Mouse (Mus musculus) CD4-positive naive resting alpha-beta T cell, adult 57 days (primary cell): ENCODE data around the gene Olfr1293-ps. TPM values are rescaled to one million over a fixed set of nuclear protein-coding genes. Genes with fewer than 3 reads are reported as not detected.

ENCODE experiments used
- total RNA-seq: library from RNA; stranded (reverse); gene quantifications from one replicate; pipeline ENCODE4 v1.2.4, GENCODE M21; 2023

Olfr1293-ps gene
- not detected for total RNA-seq

DNA sequence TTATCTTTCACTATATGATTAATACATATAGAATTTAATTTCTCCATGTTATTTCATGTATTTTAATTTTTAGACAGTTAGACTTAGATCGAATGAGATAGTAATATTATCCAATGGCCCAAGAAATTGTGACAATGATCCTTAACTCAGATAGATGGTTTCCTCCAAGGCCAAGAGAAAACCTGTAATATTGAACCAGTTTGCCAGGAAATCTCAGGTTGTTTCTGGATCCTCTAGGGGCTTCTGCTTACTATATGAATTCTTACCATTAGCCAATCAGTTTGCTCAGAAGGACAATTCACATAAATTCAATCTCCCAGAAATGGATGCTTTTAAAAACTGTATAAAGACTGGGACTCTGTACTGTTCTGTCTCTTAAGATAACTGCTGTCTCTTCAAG is at the start of gene Olfr1293-ps:
TSS of gene Olfr1293-ps (plus strand) at position 301 of the 400 bp plus-strand sequence.

DNA sequence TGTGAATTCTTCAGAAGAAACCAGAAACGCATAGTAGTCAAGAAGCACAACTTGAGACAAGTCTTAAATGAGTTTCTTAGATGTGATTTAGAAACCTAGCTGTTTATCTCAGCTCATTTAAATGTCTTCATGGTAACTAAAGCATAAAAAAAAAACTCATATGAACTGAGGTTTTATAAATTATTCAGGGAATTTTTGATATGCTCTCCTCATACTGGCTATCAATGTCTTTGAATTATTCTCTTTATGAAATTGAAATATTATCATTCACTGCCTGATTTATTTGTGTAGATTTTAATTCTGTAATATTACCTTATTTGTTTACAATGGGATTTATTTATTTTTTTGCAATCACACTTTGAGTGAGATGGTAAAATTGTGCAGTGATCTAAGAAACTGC is 44.5 kb upstream of the Olfr1293-ps start, which contains the start of gene Olfr1289:
TSS of gene Olfr1289 (plus strand) at position 301 of the 400 bp plus-strand sequence.

DNA sequence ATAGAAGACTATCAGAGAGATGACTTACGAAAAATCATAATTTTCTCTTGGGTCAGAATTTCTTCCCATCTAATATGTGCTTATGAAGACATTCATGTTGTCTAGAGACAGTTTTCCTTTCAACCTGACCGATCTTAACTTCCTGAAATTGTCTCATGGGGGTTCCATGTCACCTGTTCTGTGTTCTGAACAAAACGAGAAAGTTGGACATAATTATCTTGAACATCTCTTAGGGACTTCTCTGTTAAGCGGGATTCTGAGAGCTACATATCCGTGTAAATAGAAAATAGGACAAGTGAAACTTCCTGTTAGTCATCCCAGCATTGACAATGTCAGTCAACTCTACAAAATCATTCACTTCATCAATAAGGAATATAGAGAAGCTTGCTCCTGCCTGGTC is 31.3 kb upstream of the Olfr1293-ps start, which contains the start of gene Olfr1290:
TSS of gene Olfr1290 (minus strand) at position 101 of the 400 bp plus-strand sequence.

DNA sequence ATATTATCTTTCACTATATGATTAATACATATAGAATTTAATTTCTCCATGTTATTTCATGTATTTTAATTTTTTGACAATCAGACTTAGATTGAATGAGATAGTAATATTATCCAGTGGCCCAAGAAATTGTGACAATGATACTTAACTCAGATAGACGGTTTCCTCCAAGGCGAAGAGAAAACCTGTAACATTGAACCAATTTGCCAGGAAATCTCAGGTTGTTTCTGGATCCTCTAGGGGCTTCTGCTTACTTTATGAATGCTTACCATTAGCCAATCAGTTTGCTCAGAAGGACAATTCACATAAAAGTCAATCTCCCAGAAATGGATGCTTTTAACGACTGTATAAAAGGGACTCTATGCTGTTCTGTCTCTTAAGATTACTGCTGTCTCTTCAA is 28.1 kb upstream of the Olfr1293-ps start, which contains the start of gene Olfr1291-ps1:
TSS of gene Olfr1291-ps1 (plus strand) at position 301 of the 400 bp plus-strand sequence.

DNA sequence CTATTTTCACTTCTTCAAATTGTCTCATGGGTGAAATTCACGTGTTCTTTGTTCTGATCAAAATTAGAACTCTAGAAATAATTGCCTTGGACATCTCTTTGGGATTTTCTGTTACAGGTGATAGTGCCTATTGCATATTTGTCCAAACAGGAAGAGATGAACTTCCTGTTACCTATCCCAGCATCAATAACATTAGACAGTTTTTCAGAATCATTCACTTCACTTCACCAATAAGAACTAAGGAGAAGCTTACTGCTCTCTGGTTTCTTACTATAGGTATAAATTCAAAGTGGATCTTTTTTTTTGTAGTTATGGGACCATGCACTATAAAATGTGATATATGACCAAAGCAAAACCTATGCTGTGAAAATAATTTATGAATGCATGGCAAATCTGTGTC is 15.2 kb downstream of the Olfr1293-ps start, which contains the start of gene Olfr1294:
TSS of gene Olfr1294 (minus strand) at position 101 of the 400 bp plus-strand sequence.

DNA sequence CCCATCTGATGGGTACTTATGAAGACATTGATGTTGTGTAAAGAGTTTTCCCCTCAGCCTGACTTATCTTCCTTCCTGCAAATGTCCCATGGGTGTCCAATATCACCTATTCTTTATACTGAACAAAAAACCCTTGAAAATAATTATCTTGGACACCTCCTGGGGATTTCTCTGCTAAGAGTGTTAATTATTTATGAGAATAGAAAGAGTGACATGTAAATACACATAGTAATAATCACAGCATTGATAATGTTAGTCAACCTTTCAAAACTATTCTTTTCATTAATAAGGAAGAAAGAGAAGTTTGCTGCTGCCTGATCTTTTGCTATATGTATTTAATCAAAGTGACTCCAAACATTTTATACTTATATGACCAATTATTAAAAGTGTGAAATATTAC is 44.6 kb downstream of the Olfr1293-ps start, which contains the start of gene Olfr1295:
TSS of gene Olfr1295 (minus strand) at position 101 of the 400 bp plus-strand sequence.

Other genes starting within 250 kb of the Olfr1293-ps start
- gene Olfr1278, start 235.1 kb upstream of the Olfr1293-ps start, total RNA-seq, result not detected
- not detected for gene Olfr1279, start 224.6 kb upstream of the Olfr1293-ps start, total RNA-seq
- not detected for gene Olfr1280, start 211.2 kb upstream of the Olfr1293-ps start, total RNA-seq
- gene Olfr1281, start 198.7 kb upstream of the Olfr1293-ps start, total RNA-seq, result not detected
- not detected for gene Olfr1282, start 189.1 kb upstream of the Olfr1293-ps start, total RNA-seq
- not detected for gene Olfr1283, start 158.4 kb upstream of the Olfr1293-ps start, total RNA-seq
- not detected for gene Olfr1284, start 149.7 kb upstream of the Olfr1293-ps start, total RNA-seq
- gene Olfr1286, start 102.1 kb upstream of the Olfr1293-ps start, total RNA-seq, result not detected
- gene Olfr1287, start 76.1 kb upstream of the Olfr1293-ps start, total RNA-seq, result not detected
- gene Olfr1288, start 51.1 kb upstream of the Olfr1293-ps start, total RNA-seq, result not detected
- gene Olfr1289, start 44.4 kb upstream of the Olfr1293-ps start, total RNA-seq, result not detected
- gene Olfr1290, start 31.4 kb upstream of the Olfr1293-ps start, total RNA-seq, result not detected
- not detected for gene Olfr1291-ps1, start 28.0 kb upstream of the Olfr1293-ps start, total RNA-seq
- not detected for gene Olfr1294, start 15.1 kb downstream of the Olfr1293-ps start, total RNA-seq
- gene Olfr1295, start 44.5 kb downstream of the Olfr1293-ps start, total RNA-seq, result not detected
- gene Olfr1297, start 101.3 kb downstream of the Olfr1293-ps start, total RNA-seq, result not detected
- not detected for gene Olfr1298, start 124.0 kb downstream of the Olfr1293-ps start, total RNA-seq
- not detected for gene Olfr1299, start 136.2 kb downstream of the Olfr1293-ps start, total RNA-seq
- gene Olfr1301, start 225.8 kb downstream of the Olfr1293-ps start, total RNA-seq, result not detected